Mouse (Mus musculus) embryonic facial prominence, embryonic 15.5 days (tissue): ENCODE results near the gene Wdr37. TPM values are rescaled to one million over a fixed set of nuclear protein-coding genes. Genes with fewer than 3 reads are reported as not detected.
A peak's percentile ranks its signal among the peaks of the same experiment; 100 is the strongest.
"Not testable (repeated sequence)": the region's sequence is repeated elsewhere in the genome, so short reads cannot be mapped to it uniquely, and the experiment has no call there.

Experiments used
- ATAC-seq: fragments of 200-750 bp; cut with Nextera tagmentation; 2 replicates; pipeline ENCODE4 v1.8.0; 2017; ENCODE audit warnings: low read depth, moderate TSS enrichment; ENCODE audit not compliant: insufficient number of reproducible peaks, low FRiP score, low TSS enrichment
- H3K27ac ChIP-seq: fragments of 300-500 bp; sonication (generic); replicated peaks from 2 replicates; pipeline ENCODE4 v1.5.1; 2015; ENCODE audit warnings: mild to moderate bottlenecking, inconsistent platforms
- H3K27me3 ChIP-seq: fragments of 300-500 bp; sonication (generic); 2 replicates; pipeline ENCODE4 v1.6.1; 2015; ENCODE audit warnings: inconsistent platforms
- H3K36me3 ChIP-seq: fragments of 300-500 bp; sonication (generic); 2 replicates; pipeline ENCODE4 v1.6.1; 2015; ENCODE audit warnings: mild to moderate bottlenecking, inconsistent platforms
- H3K4me1 ChIP-seq: fragments of 300-500 bp; sonication (generic); 2 replicates; pipeline ENCODE4 v1.6.1; 2015; ENCODE audit warnings: inconsistent platforms
- H3K4me2 ChIP-seq: fragments of 300-500 bp; sonication (generic); replicated peaks from 2 replicates; pipeline ENCODE4 v1.6.1; 2015; ENCODE audit warnings: mild to moderate bottlenecking, inconsistent platforms
- H3K4me3 ChIP-seq: fragments of 300-500 bp; sonication (generic); replicated peaks from 2 replicates; pipeline ENCODE4 v1.5.1; 2015; ENCODE audit warnings: mild to moderate bottlenecking, inconsistent platforms
- H3K9ac ChIP-seq: fragments of 300-500 bp; sonication (generic); 2 replicates; pipeline ENCODE4 v1.6.1; 2015; ENCODE audit warnings: inconsistent platforms
- H3K9me3 ChIP-seq: fragments of 300-500 bp; sonication (generic); replicated peaks from 2 replicates; pipeline ENCODE4 v1.6.1; 2016; ENCODE audit warnings: inconsistent platforms
- WGBS: fragments of 180-500 bp; shearing (Covaris S2); methylation state at CpG from one replicate; pipeline ENCODE4 v1.1.7; 2015; 5-methylcytosine and 5-hydroxymethylcytosine counted together
- polyA plus RNA-seq: library from polyadenylated mRNA; unstranded; fragments of >200 nt; fragmentation: Nextera tagmentation; extraction: Ambion mirVana; gene quantifications from 2 replicates; pipeline ENCODE4 v1.2.1, GENCODE M21; 2015

Gene Wdr37
- 17.1 and 17.7 TPM in 2 replicates for polyA plus RNA-seq

DNA sequence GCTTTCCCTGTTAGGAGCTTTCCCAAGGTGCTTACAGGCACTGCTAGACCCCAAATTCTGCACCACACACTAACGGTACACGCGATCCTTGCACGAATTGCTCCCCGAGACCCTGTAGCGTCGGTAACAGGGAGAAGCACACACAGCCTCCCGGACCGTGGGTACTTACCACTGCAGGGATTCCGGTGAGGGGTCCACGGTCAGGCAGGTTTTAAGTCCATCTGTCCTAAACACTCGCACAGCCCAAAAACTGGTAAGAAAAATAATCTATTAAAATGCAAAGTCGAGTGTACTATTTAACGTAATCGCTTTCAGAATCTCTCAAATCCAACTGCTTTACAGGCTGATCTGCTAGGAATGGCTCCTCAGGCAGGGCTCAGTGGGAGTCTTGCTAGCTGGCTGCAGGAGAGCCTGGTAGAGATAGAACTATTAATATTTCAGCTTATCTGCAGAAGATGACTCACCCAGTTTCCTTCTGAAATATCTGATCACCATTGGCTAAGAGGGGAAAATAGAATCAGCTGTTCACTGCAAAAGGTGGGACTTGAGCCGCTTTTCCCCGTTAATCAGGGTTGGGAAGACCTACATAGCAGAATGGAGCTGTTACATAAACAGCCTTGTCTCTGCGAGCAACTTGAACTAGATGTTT lies at the start of gene Wdr37:
Wdr37 (minus strand) TSS at position 596 of the 649 bp plus-strand sequence.
- peak within 1 kb of the TSS; percentile 98 for H3K27ac ChIP-seq
- H3K9me3 ChIP-seq: no peaks in the 10 kb centered on the region
- no peaks in the 10 kb centered on the region for H3K27me3 ChIP-seq
- ATAC-seq: peak; percentile 64; the same call in 1 of the 2 replicates
- H3K9ac ChIP-seq: peak within 1 kb of the TSS; percentile 73
- H3K36me3 ChIP-seq: no peaks in the 10 kb centered on the region
- 1% methylated on average over 18 of the region's 18 CpGs for WGBS
- peak within 1 kb of the TSS; percentile 69 for H3K4me2 ChIP-seq
- peak within 1 kb of the TSS; percentile 86 for H3K4me3 ChIP-seq
- peaks cover 6% of the 10 kb centered on the region for H3K4me1 ChIP-seq

DNA sequence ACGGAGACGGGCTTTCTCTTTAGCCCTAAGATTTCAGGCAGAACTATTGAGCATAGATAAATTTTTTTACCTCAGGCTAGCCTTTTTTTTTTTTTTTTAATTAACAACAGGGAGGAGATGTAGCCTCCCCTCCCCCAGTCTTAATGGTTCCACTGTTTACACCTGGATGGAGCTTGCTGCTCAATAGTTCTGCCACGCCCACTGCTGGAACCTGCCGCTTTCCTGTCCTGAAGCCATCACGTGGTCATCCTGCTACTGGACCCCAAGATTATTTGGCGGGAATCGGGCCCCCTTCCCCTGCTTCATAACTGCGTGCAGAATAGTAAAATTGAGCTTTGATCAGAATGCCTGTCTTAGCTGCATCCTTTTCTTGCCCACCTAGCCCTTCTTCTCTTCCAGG lies 42.2 kb upstream of the Wdr37 start:
- H3K27ac ChIP-seq, H3K27me3 ChIP-seq, H3K36me3 ChIP-seq, H3K9ac ChIP-seq, H3K4me3 ChIP-seq, ATAC-seq, H3K4me1 ChIP-seq, H3K4me2 ChIP-seq, H3K9me3 ChIP-seq: not testable (repeated sequence)
- whole genome bisulfite sequencing: 89% methylated on average over 8 of the region's 8 CpGs

DNA sequence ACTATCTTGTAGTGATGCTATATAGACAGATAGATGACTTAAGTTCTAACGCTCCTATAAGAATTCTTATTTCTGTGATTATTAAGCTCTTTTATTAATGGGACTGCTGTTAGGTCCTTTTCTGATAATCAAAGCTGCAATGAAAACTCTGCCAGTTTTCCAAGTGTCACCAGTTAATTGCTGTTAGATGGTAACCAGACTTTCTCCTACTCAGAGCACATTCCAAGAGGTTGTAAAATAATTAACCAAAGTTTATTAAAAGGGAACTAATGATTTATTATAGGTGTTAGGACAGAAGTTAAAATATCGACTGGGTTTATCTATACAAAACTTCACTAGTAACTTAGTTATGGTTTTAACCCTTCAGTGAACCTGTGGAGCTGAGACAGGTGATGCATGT lies 34.3 kb upstream of the Wdr37 start:
- 89% methylated on average over 2 of the region's 2 CpGs for WGBS
- H3K4me3 ChIP-seq, H3K9me3 ChIP-seq, H3K9ac ChIP-seq, ATAC-seq, H3K4me1 ChIP-seq, H3K4me2 ChIP-seq, H3K36me3 ChIP-seq, H3K27me3 ChIP-seq, H3K27ac ChIP-seq: not testable (repeated sequence)

DNA sequence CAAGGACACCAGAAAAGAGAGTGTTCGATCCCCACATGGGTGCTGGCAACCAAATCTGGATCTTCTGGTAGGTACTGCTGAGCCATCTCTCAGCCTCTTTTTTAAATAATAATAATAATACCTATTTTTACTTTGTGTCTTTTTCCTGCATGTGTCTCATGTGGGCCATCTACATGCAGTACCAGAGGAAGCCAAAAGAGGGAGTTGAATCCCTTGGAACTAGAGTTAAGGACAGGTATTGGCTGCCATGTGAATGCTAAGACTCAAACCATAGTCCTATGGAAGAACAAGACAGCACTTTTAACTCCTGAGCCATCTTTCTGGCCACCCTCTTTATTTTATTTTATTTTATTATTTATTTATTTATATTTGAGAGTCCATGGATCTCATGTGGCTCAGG lies 16.9 kb upstream of the Wdr37 start:
- H3K27me3 ChIP-seq: no peaks in the 10 kb centered on the region
- WGBS: 98% methylated on average over 1 of the region's 1 CpGs
- ATAC-seq: no peak

DNA sequence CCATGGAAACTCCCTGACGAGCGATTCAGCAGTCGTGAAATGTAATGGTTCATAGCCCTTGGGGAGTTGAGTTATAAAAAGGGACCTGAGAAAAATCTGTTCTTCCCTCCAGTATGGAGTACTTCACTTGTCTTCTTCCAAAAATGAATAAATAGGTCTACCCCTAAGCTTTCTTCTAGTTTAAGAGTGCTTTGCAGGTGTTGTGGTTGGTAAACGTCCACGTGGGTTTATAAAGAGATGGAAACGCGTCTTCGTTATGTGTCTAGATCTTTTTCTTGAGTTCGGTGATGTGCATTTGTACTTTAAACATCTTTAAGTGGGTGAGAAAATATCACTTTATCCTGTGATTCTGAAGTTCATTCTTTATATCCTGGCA lies 14.5 kb upstream of the Wdr37 start:
- H3K9ac ChIP-seq: peak overlapping the region; percentile 33
- H3K27me3 ChIP-seq: no peaks in the 10 kb centered on the region
- peak overlapping the region; percentile 69 for H3K4me2 ChIP-seq
- WGBS: 4% methylated on average over 9 of the region's 9 CpGs
- no peaks in the 10 kb centered on the region for H3K9me3 ChIP-seq
- H3K4me3 ChIP-seq: peak overlapping the region; percentile 91
- peaks cover 10% of the 10 kb centered on the region for H3K4me1 ChIP-seq
- ATAC-seq: no peak
- H3K36me3 ChIP-seq: peaks cover 9% of the 10 kb centered on the region
- H3K27ac ChIP-seq: peak overlapping the region; percentile 94

More for the DNA sequence above, 16.9 kb upstream of the Wdr37 start:
- Histone ChIP-seq H3K36me3 (peaks cover 9% of the 10 kb centered on the region), H3K4me1 (peaks cover 10% of the 10 kb centered on the region), H3K4me3 (no peak overlapping the region), H3K9me3 (no peaks in the 10 kb centered on the region), H3K4me2 (no peak overlapping the region), H3K9ac (no peak overlapping the region), H3K27ac (no peak overlapping the region)

DNA sequence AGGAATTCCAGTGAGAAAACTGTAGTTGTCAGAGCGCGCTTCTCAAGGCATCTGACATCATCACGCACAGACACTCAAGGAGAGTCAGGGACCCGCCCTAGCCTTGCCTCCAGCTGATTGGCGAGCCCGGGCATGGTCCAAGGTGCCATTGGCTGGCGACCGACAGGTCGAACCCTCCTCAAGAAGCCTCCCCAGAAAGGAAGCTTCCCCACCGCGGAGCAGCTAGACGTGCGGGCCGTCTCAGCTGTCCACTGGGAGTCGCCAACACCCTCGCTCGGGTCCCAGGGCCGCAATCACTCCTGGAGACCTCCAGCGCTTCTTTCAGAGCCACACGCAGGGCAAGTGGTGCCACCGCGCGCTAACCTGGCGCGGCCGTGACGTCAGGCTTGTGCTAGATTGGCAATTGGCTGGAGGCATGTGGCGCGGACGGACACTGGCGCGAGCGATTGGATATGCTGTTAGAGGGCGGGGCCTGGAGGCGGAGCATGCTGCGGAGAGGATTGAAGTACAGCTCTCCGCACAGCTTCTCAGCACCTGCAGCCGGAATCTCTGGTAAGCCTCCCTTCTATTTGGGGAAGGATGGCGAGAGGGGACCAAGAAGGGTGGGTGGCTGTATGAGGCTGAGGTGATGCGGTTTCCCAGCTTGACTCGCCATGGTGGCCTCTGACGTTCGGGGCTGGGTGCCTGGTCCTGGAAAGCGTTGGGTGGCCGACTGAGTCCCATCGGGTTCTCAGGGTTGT lies 13.9 kb upstream of the Wdr37 start, which contains the start of gene Idi1:
Idi1 (plus strand) TSS at position 57 of the 740 bp plus-strand sequence.
- H3K36me3 ChIP-seq: peaks cover 9% of the 10 kb centered on the region

DNA sequence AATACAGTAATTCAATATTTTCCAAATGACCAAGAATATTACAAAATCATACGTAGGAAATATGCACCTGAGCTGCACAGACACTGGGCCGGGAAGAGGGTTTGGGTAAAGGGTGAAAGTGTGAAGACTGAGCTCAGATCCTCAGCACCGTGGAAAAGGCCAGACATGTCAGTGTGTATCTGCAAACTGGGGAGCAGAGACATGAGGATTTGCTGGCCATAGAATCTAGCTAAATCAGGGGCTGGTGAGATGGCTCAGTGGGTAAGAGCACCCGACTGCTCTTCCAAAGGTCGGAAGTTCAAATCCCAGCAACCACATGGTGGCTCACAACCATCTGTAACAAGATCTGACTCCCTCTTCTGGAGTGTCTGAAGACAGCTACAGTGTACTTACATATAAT lies 12.2 kb upstream of the Wdr37 start:
- H3K27me3 ChIP-seq, H3K27ac ChIP-seq, H3K4me2 ChIP-seq, H3K4me3 ChIP-seq, H3K9me3 ChIP-seq, H3K36me3 ChIP-seq, ATAC-seq, H3K9ac ChIP-seq: not testable (repeated sequence)
- WGBS: 82% methylated on average over 5 of the region's 5 CpGs
- peaks cover 10% of the 10 kb centered on the region for H3K4me1 ChIP-seq

More for the DNA sequence above, 13.9 kb upstream of the Wdr37 start, which contains the start of gene Idi1:
- Histone ChIP-seq H3K9ac (peak within 1 kb of the TSS; percentile 57), H3K4me3 (peak within 1 kb of the TSS; percentile 91), H3K27me3 (no peaks in the 10 kb centered on the region), H3K27ac (peak within 1 kb of the TSS; percentile 94), H3K4me2 (peak within 1 kb of the TSS; percentile 69), H3K9me3 (no peaks in the 10 kb centered on the region), H3K4me1 (peaks cover 10% of the 10 kb centered on the region)
- WGBS: 0% methylated on average over 46 of the region's 46 CpGs
- ATAC-seq: peak; percentile 99

DNA sequence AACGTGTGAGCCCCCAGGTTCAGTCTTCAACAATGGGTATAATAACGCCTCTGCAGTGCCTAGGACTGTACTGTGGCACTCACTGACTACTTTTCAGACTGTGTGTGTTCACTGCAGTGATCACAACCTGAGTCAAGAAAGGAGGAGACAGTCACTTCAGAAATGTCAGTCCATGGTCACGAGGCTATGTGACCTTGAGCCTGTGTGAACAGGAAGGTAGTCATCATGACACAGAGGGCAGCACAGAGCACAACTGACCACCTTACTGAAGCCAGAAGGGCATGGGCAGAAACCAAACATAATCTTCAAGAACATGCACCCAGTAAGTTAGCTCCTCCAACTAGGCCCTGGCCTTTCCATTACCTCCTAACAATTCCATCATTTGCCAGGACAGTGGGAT lies 9.9 kb upstream of the Wdr37 start:
- H3K36me3 ChIP-seq: no peaks in the 10 kb centered on the region
- H3K4me3 ChIP-seq: no peak overlapping the region
- no peaks in the 10 kb centered on the region for H3K9me3 ChIP-seq
- H3K4me1 ChIP-seq: peaks cover 5% of the 10 kb centered on the region; the same call in 1 of the 2 replicates
- WGBS: 68% methylated on average over 3 of the region's 3 CpGs
- H3K4me2 ChIP-seq: no peak overlapping the region
- ATAC-seq: no peak
- no peak overlapping the region for H3K27ac ChIP-seq
- H3K9ac ChIP-seq: no peak overlapping the region
- no peaks in the 10 kb centered on the region for H3K27me3 ChIP-seq

DNA sequence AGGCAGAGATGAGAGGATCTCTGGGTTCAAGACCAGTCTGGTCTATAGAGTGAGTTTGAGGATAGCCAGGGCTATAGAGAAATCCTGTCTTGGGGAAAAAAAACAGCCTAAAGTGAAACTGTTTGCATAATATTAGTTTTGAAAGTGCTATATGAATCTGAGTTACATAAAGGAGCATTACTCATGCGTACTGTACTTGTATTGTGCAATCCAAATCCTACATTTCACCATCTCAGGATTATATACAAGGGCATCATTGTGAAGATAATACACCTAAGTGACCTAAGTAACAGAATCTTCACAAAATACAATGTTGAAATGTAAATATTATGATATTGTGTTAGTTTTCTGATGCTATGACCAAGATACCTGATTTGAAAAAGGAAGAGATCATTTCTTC lies 2.1 kb upstream of the Wdr37 start:
- Histone ChIP-seq H3K4me1 (peaks cover 6% of the 10 kb centered on the region), H3K9ac (no peak overlapping the region), H3K27ac (no peak overlapping the region), H3K9me3 (no peaks in the 10 kb centered on the region), H3K27me3 (no peaks in the 10 kb centered on the region), H3K36me3 (no peaks in the 10 kb centered on the region), H3K4me2 (no peak overlapping the region), H3K4me3 (no peak overlapping the region)
- ATAC-seq: no peak
- WGBS: 85% methylated on average over 1 of the region's 1 CpGs

DNA sequence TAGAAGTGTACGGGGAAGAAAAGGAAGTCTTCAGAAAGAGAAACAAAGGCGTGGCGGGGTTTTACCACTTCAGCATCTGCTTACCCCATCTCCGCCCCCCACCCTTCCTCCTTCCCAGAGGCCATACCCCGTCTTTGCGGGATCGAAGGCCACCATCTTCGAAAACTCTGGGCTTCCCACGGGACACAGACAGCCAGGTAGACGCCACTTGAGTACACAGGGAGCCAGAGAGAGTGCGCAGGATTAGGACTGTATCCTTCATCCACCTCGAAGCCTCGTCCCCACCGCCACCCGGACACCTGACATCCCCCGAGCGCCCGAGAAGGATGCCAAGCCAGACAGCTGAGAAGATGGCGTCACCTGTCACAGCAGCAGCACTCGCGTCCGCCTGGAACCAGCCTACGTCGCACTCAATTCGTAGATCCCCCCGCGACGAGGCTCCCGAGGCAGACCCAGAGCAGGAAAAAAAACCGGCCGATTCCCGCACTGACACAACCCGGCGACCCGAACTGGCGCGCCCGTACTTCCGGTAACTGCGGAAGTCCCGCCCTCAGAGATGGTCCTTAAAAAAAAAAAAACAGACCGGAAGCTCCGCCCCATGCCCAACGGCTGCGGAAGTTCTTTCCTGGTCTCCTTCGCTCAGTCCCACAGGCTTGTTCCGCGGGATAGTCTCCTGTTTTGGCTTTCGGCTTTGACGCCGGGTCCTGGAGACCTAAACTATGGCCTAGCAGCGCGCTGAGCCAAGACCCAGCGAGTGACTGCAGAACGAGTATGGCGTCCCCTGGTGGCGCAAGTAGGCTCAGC lies 997 bp downstream of the Wdr37 start:
- under 1% methylated on average over 57 of the region's 57 CpGs for WGBS
- peak; percentile 91 for ATAC-seq

DNA sequence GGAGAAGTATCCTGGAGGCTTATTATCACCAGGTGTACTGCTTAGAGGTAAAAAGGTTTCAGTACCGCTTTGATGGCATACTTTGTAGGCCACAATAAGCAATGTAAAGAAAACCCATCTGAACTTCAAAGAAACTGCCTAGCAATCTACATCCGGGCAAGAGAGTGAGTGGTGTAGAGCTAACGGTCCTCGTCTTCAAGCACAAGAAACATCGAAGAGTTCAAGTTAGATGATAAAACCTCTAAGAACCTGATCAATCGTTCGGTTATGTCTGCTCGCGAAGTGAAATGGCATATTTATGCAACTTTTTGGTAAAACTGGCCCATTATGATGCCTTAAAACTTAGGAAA lies 1.6 kb downstream of the Wdr37 start:
- Histone ChIP-seq H3K9ac (peak overlapping the region; percentile 73), H3K27me3 (no peaks in the 10 kb centered on the region), H3K36me3 (no peaks in the 10 kb centered on the region), H3K27ac (peak overlapping the region; percentile 98), H3K4me1 (peaks cover 6% of the 10 kb centered on the region), H3K9me3 (no peaks in the 10 kb centered on the region), H3K4me3 (peak overlapping the region; percentile 86), H3K4me2 (peak overlapping the region; percentile 69)
- ATAC-seq: no peak
- 2% methylated on average over 9 of the region's 9 CpGs for WGBS

More for the DNA sequence above, 997 bp downstream of the Wdr37 start:
- Histone ChIP-seq H3K27ac (peak overlapping the region; percentile 98), H3K27me3 (no peaks in the 10 kb centered on the region), H3K9ac (peak overlapping the region; percentile 73), H3K4me2 (peak overlapping the region; percentile 69), H3K9me3 (no peaks in the 10 kb centered on the region), H3K4me3 (peak overlapping the region; percentile 86), H3K4me1 (peaks cover 6% of the 10 kb centered on the region), H3K36me3 (no peaks in the 10 kb centered on the region)
